Mouse (Mus musculus) adrenal gland, adult 18-20 months (tissue): ENCODE data around the gene Tmpo. TPM values are rescaled to one million over a fixed set of nuclear protein-coding genes. Genes with fewer than 3 reads are reported as not detected.

ENCODE experiments used
- DNase-seq, 2 experiments: peaks; one replicate each; pipeline ENCODE4 v3.0.0; 2021 to 2022; ENCODE audit warnings: low spot score in 2 of 2
- long read RNA-seq, 2 experiments: library from polyadenylated mRNA; stranded (forward); transcript quantifications; one replicate each; pipeline ENCODE4 v2.0.0; 2021
- total RNA-seq, 2 experiments: library from RNA; stranded (reverse); gene quantifications; 1 replicate in 1 of 2; 2 replicates in 1 of 2; pipeline ENCODE4 v1.2.3; 2021

Tmpo gene
- total RNA-seq: 10 to 100 TPM; 80.3 to 89.6 TPM
- long read RNA-seq, experiment 1, transcript Tmpo-203 (8 exons, 1,854 nt): minor isoform, 9 of 78 reads
- long read RNA-seq, experiment 1, transcript Tmpo-204 (7 exons, 1,953 nt): minor isoform, 20 of 78 reads
- long read RNA-seq, experiment 1, transcript Tmpo-201 (4 exons, 3,772 nt): major isoform, 28 of 78 reads
- long read RNA-seq, experiment 1, transcript Tmpo-205 (6 exons, 1,842 nt): minor isoform, 13 of 78 reads
- long read RNA-seq, experiment 1, partial matches to known transcripts: 0 of 78 reads
- long read RNA-seq, experiment 1, other reads (novel, unspliced or antisense): 2 of 78 reads
- long read RNA-seq, experiment 2, transcript Tmpo-205 (6 exons, 1,842 nt): minor isoform, 30 of 152 reads
- long read RNA-seq, experiment 2, transcript Tmpo-203 (8 exons, 1,854 nt): major isoform, 37 of 152 reads
- long read RNA-seq, experiment 2, transcript Tmpo-201 (4 exons, 3,772 nt): minor isoform, 22 of 152 reads
- long read RNA-seq, experiment 2, transcript Tmpo-202 (9 exons, 3,533 nt): minor isoform, 30 of 152 reads
- long read RNA-seq, experiment 2, partial matches to known transcripts: 2 of 152 reads
- long read RNA-seq, experiment 2, other reads (novel, unspliced or antisense): 16 of 152 reads

DNA sequence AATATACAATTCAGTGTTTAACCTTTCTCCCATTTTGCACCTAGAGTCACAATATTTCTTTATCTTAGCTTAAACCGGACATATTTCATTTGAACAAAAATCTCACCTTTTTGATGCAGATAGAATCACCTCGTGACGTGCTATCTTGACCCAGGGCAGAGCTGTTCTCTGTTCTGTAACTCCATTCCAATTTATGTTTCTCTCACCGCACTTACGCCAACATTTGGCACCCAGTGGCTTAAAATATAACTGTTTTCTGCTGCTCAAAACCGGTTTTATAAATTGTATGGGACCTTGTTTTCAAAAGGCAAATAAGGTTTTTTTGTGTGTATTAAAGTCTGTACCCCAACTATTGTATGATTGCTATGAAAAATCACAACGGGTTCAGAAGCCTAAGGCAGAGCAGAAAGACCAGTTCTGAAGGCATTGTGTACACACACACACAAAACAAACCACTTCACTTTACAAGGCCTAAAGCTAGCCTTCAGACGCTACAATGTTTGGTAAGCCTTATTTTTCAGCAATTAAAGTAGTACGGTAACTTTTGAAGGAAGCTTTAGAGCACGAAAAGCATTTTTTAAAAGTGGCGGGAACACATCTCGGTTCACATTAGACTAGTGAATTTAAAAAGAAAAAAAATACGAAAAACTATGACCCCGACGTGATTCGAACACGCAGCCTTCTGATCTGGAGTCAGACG lies at the start of gene Tmpo:
Gene Tmpo, minus strand, starts transcription at position 555 of the 700 bp plus-strand sequence.
- DNase-seq: no peak

DNA sequence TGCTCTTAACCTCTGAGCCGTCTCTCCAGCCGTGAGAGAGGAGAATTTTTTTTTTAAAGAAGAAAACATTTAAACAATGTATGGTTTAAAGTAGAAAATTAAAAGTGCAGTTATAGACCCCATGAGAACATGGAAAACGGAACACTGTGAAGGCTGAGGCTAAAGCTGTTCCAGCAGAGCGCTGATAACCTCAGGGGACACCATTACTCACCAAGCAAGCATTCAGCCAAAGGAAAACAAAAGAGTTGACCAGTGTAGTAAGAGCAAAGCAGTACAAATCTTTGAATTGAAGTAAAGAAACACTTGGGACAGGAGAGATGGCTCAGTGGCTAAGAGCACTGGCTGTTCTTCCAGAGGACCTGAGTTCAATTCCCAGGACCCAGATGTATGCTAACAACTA lies 49.3 kb upstream of the Tmpo start:
- DNase-seq: no peak

DNA sequence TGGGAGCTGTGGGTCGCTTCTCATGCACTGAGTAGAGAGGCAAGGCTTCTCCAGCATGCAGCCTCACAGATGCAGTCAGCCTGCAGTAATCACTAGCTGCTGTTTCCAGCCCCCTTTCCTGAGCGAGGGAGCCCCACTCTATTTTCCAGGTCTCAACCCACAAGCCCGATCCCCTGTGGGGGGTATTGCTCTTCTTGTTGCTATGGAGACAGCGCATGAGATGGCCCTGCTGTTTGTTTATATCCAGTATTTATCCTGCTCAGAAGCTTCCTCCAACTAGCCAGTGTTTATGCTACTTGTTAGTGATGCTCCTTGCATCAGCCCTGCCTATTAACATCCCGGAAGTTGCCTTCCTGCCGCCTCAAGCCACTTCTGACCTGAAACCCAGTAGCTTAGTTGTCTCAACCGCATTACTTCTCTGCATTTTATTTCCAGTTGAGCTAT lies 48.4 kb upstream of the Tmpo start:
- no peak for DNase-seq

DNA sequence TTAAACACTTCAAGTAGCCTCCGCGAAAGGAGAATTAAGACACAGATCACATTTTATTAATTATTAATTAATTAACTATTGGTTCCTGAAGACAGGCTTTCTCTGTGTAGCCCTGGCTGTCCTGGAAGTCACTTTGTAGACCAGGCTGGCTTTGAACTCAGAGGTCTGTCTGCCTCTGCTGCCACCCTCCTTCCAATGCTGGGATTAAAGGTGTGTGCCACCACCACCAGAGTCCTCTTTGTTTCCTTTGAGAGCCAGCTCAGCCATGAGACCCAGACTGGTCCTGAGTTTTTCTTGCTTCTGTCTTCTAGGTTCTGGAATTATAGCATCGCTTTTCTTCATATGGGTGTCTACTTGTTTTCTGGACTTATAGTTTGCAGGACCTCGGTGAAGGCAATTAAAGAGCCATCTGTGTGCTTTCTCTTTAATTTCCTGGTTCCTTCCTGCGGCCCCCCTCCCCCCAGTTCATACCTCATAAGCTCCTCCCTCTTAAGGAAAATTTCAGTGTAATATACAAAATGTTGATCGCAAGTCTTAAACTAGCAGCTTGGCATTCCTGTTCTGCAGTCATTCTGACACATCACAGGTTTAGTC lies 47.9 kb upstream of the Tmpo start:
- DNase-seq: no peak

DNA sequence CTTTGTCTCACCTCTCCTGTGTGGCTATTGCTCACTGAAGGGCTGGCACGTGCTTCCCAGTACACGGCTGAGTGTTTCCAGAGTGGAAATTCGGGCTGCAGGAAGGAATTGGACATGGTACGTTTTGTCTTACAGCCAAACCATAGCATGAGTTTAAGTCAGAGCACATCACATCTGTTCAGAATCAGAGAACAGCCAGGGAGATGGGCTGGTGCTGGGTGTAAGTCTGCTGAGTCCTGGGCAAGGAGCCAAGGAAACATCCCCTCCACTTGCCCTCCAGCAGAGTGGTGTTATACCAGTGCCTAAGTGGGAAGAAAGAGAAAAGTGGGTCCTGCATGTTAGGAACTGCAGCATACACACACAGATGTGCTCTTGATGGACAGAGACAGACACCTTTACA lies 45.9 kb upstream of the Tmpo start:
- no peak for DNase-seq

DNA sequence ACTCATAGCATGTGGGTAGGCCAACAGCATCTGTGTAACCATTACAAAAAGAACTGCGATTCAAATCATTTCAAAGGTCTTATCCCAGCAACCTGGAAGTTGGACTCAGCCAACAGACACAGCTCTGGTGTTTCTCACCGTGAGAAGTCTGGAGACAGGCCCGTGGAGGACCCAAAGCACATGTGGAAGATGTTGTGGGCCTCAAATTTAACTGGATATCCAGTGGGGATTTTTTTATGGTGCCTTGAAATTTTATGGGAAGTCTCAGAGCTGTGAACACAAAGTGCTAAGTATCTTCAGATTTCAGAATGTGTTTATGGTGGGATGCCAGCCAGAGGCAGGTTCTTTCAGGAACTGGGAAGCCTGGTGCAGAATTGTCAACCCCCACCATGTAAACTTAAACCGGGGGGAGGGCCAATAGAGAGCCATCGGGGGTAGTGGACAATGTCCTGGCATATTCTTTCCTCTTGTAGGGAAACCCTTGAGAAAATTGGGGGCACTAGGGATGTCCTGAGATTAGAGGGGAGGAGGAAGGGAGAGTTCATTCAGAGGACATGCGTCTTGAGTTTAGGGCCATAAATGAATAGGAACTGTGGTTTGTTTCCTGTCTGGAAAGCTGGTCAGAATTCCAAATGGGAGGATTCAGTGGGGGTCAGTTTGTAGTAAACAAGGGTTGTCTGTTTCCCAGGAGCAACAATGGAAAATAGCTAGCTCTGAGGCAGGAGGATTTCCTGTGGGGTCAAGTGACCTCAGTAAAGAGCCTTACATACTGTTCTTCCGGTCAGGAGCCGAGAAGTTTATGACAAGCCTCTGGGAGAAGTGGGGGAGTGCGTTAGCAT lies 41.5 kb upstream of the Tmpo start:
- DNase-seq: no peak

DNA sequence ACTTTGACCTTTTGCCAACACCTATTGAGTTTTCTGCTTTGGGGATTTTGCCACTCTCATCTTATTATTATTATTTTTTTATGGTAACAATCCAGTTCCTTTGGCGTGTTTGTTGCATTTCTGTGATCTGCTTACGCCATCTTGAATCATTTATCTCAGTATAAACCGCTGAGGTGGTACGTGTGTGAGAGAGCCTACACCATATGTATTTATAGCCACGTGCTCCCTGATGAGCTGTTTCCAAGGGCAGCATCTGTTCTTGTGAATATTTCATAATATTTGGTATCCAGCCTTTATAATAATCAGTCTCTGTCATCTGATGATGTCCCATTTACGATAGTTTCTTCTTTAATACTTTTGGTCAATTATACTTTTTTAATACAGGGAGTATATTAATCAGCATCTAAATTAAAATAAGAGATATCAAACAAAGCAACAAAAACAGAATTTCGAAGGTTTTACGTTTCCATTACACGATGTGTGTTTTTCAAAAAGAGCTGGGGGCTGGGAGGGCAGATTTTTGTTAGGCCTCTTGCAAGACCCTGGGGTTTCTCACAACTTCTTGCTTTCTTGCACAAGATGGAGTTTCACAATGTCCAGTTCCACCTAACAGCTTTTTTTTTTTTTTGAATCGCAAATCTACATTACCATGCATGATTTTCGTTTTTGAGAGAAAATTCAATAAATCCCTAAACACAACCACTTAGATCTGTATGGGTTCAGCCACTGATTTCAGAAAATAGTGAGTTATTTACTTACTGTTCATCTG lies 28.0 kb upstream of the Tmpo start:
- DNase-seq: no peak

DNA sequence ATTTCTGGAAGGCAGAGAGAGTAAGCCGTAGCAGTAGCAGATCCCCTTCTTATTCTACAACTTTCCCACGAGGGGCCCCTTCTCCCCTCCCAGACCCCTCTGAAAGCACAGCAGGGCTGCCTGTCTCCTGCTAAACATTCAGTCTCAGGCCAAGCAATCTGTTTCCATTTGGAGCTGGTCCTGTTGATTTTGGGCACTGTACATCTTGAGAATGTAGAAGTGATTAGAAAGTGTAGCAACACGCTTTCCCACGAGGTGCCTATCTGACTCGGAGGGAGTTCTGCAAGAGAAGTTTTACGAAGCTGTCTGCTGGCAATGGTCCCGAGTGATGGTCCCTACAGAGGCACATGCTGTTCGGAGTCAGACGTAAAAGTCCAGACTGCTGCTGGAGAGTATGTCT lies 27.3 kb upstream of the Tmpo start:
- no peak for DNase-seq

DNA sequence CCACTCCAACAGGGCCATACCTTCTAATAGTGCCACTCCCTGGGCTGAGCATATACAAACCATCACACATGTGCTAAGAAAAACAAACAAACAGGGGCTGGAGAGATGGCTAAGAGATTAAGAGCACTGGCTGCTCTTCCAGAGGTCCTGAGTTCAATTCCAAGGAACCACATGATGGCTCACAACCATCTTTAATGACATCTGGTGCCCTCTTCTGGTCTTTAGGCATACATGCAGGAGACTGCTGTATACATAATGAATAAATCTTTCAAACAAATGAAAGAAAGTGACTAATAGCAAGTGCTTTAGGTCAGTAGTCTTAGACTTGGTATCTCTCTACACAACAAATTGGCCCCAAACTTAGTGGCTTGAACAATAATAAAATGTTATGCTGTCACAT lies 26.2 kb upstream of the Tmpo start:
- DNase-seq: no peak

DNA sequence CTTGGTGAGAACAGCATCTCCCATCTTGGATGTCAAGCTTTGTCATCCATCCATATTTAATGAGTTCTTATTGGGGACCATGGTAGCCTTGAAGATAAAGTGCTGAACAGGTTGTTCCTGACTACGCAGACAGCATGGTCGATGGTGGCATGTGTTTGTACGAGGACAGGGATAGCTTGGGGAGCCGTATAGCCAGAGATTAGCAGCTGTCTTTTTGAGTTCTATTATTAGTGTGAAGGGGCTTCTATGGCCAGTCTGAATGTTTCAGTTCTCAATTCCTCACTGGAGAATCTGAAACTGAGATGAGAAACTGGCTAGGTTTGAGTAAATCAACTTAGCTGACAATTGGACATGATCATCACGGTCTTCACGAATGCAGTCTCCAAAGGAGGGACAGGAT lies 24.5 kb upstream of the Tmpo start:
- no peak for DNase-seq

DNA sequence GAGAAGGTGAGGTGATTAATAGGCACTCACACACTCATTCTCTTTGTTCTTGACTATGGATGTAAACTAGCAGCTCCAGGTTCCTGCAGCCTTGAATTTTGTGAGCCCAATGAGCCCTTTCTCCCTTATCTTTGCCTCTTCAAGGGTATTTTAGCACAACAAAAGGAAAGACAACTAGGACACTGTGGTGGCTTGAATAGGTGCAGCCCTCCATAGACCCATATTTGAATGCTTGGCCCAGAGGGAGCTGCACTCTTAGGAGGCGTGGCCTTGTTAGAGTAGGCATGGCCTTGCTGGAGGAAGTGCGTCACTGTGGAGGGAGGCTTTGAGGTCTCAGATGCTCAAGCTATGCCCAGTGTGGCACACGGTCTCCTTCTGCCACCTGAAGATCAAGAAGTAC lies 19.5 kb upstream of the Tmpo start:
- DNase-seq: no peak

DNA sequence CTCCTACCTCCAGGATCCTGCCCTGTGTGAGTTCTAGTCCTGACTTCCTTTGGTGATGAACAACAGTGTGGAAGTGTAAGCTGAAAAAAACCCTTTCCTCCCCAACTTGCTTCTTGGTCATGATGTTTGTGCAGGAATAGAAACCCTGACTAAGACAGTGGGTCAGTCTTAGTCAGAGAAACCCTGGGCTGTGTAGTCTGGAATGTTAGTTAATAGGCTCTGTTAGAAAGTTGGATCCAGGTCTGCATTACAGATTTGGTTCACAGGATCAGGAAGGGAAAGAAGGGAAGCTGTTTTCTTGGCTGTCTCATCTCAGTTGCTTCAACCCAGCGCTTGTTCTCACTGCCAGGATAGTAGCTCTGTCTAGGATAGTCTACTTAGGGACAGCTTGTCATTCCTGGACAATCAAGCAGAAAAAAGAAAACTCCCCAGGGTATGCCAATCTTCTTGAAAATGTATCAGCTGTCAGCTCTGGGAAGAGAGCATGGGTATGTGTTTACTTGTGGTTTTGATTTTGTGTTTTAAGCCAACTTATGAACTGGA lies 18.2 kb upstream of the Tmpo start:
- DNase-seq: no peak

DNA sequence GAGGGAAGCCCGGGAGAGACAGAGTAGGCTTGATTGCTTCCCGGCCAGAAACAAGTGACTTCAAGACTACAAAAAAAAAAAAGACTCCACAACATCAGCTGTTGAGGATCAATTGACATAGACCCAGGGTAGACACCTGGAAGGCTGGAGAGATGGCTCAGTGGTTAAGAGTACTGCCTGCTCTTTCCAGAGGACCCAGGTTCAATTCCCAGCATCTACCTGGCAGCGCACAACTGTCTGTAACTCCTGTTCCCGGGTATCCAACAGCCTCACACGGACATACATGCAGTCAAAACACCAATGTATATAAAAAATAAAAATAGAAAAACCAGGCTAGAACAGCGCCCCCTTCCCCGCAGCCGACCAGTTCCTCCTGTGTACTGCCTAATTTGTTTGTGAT lies 16.6 kb upstream of the Tmpo start:
- DNase-seq: no peak

DNA sequence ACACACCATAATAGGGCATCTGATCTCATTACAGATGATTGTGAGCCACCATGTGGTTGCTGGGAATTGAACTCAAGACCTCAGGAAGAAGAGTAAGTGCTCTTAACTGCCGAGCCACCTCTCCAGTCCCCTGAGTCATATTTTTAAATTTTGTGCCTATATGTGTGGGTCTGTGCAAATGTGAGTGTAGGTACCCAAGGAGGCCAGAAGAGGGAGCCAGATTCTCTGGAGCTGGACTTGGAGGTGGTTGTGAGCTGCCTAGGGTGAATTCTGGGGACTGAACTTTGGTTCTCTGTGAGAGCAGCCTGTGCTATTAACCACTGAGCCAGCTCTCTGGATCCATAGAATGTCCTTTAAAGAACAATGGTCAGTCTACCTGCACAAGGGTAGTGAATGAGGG lies 15.7 kb upstream of the Tmpo start:
- DNase-seq: no peak

DNA sequence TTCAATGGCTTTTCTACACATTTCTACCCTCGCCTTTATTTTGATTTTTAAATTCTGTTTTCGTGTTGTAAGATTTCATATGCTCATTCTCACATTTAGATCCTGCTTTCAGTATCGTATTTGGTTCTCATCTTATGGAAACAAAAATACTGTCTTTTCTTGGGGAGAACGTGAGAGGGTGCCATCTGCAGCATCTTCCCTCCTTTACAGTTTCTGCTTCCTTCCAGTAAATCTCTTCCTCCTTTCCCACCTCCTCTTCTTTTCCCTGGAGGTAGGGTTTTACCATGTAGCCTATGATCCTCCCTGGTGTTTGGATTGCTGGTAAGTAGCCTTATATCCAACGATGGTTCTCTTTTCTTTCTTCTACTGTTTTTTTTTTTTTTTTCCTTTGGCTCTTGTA lies 14.6 kb upstream of the Tmpo start:
- no peak for DNase-seq

DNA sequence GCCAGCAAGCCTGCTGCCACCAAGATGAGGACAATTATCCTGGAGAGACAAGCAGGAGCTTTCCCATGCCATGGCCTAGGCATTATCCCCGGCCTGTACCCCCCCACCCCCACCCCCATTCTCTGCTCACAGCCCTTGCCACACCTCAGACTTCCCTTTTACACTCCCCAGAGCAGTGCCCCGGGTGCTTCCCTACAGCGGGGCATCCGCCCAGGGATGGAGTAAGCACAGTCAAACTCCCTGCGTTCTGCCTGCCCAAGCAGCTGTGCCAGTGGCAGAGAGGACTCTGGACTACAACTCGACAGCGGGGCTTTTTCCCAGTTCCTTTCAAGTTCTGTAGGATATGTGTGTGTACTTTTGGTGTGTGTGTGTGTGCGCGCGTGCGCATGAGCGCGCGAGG lies 14.0 kb upstream of the Tmpo start:
- DNase-seq: no peak

DNA sequence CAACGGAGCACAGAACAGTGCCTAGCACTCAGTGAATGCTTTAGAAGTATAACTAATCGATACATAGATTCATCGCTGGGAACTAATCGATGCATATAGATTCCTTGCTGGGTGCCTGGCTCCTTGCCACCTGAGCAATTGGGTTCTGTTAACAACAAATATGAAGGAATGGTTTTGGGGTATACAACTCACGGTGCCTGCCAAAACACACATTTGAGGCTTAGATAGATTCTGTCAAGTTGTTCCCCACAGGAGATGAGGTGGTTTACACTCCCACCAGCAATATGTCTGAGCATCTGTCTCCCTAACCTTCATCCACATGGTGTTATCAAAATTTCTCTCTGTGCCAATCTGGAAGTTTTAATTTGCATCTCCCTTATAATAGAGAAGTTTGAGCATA lies 10.7 kb upstream of the Tmpo start:
- no peak for DNase-seq

DNA sequence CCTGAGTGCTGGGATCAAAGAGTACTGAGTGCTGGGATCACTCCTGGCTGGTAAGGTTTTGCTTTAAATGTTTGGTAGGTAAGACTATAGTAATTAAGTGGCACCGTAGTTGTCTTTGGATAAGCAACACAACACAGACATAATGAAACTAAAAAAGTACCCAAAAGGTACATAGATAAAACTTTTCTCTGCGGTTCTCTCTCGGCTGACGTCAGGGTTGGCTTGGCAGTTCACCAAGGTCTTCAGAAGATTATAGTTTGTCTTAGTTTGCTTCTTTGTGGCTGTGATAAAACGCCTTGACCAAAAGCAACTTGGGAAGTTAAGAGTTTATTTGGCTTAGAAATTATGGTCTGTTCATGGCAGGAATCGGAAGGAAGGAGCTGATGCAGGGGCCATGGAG lies 8.4 kb upstream of the Tmpo start:
- no peak for DNase-seq

DNA sequence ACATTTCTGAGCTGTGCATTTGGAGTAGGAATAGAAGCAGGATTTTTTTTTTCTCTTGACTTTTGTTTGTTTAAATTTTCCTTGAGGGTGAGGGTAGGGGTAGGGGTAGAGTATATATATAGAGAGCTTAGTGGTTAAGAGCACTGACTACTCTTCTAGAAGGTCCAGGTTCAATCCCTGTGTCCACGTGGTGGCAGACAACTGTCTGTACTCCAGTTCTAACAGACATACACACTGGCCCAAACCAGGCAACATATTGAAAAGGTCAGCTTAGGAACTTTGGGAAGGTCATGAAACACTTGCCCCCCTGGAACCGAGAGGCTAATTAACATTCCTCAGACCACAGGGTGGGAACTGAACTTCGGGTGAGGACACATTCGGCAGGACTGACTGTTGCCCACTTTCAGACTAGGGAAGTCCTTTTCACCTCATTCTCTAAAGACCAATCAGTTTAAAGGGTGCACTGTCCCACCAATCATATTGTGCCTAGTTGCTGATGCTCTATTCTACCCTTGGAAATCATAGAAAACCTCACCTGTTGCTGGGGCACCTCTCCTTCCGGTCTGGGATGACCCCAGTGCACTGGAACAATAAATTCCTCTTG lies 7.7 kb upstream of the Tmpo start:
- DNase-seq: no peak
